Mouse (Mus musculus) natural killer cell, adult 2 months (primary cell): ENCODE results near the gene Kcnab1.

Source experiments
- DNase-seq, 2 experiments: peaks; one replicate each; pipeline ENCODE4 v3.0.0; 2022; ENCODE audit warnings: low spot score in 2 of 2

Kcnab1 gene

DNA sequence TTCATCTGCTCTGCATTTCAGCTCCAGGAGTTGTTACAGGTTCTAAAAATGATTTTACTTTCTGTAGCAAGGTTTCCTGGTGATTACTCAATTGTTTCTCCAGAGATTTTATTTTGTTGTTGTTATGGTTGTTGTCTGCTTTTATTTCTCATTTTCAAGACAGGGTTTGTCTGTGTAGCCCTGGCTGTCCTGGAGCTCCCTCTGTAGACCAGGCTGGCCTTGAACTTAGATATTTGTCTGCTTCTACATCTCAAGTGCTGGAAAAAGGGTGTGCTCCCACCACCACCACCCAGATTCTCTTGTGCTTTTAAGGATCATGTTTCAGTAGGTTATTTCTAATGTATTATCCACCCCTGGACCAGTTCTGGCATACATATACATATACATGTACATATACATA, 207.6 kb downstream of the Kcnab1 start:
- no peak for DNase-seq

DNA sequence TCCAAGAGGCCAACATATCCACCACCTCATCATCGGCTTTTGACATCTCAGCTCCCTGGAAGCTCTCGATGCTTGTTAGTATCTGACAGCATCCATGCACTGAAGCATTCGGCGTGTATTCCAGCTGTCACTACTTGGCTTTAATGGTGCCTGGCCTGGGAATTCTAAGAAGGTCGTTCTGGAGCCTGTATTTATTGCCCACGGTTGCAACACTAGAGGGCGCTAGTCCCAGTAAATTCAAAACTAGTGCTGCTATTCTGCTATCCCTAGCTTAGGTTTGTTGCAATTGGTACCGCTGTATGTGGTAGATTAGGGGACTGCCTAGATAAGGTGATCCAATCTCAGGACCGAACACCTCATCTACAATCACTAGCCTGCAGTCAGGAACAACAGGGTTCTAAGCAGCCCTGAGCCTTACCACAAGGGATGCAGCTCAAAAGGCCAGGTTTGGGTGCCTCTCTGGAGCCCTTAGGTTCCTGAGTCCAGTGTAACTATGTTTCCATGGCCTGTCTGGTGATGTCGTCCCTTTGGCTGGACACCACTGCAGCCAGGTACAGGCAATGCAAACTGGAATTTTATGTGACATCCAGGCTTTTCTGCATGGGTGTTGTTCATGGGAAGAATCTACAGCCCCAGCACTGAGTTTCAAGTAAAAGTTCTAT, 208.8 kb downstream of the Kcnab1 start:
- peak in 1 of 2 experiments; percentile 26 for DNase-seq

DNA sequence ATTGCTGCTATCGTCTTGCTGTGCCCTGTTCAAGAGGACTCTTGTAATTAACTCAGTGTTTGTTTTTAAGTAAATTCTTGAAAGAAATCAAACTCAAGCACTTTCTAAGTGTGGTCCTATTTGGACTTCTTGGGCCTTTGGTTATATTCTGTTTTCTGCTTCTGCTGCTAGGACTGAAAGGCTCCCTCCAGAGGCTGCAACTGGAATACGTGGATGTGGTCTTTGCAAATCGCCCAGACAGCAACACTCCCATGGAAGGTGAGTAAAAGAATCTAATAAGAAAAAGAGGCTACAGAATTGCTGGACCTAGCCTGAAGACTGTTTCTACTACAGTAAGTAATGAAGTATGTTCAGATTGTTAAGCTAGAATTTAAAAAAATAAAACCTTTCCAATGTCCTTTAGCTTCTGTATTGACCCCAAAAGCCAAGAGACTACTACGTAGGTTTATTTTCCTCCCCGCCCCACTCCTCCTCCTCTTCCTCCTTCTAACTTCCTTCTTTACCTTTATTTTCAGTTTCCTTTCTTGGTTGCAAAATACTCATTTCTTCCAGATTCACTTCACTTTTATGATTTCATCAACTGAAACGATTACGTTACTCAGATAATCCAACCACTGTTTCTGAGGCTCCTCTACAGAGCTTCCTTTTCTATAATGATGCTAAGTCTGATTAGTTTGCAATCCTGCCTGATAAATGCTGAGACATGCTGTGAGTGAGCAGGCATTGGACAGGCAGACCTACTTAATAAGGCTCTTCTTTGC, 210.2 kb downstream of the Kcnab1 start:
- DNase-seq, result peak in 1 of 2 experiments; percentile 15

- no peak for DNase-seq
Measured at GRCm38 (mm10) chr3:65320990-65321389, 211.8 kb downstream of the Kcnab1 start.

DNA sequence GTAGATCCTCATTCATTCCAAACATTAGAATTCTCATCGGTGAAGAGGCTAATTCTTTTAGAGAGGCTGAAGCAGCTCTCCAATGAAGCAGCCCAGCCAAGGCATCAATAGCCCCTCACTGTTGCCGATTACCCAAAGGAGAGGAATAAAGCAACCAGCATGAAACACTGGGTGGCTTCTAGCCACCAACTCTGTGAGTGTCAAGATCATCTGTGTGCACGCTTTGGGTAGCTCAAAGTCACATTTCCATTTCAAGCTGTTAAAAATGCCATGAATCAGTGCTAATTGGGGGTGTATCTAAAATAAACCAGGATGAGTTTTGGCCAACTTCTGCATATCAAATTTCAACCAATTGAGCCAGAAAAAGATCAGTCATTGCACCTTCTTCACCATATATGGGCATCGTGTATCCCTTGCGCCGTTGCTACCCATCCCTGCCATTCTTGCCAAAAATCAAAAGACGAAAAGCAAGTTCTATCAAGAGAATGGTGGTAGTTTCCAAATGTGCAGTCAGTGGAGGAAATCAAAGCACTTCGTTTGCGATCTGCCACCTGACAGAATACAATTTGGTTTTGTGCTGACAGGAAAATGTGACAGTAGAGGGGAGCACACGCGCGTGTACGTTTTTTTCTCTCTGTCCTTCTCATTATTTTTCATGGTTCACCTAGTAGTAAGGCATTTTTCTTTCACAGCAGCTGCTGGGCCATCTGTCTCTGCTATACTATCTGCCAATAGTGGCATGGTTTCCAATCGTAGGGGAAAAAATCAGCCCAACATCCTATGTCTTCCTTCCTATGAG, 213.0 kb downstream of the Kcnab1 start:
- DNase-seq, result no peak

DNA sequence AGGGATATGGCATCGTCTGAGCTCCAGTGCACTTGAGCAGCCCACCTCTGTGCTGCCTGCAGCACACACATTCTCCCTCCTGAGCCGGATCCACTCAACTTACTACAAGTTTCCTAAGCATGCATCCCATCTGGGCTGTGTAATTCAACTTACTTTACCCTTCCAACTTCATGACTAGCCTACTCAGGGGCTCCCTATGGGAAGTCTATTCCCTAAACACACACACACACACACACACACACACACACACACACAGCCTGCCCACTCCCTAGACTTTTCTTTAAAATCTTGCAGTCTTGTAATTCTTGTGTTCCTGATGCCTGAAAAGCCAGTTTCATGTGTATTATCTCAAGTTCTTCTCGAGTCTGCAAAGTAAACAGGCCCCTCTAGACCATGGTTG, 216.1 kb downstream of the Kcnab1 start:
- DNase-seq, result no peak

GRCm38 (mm10) chr3:65328814-65329213, 219.6 kb downstream of the Kcnab1 start:
- DNase-seq, result no peak

GRCm38 (mm10) chr3:65337835-65338464, 228.8 kb downstream of the Kcnab1 start:
- no peak for DNase-seq

DNA sequence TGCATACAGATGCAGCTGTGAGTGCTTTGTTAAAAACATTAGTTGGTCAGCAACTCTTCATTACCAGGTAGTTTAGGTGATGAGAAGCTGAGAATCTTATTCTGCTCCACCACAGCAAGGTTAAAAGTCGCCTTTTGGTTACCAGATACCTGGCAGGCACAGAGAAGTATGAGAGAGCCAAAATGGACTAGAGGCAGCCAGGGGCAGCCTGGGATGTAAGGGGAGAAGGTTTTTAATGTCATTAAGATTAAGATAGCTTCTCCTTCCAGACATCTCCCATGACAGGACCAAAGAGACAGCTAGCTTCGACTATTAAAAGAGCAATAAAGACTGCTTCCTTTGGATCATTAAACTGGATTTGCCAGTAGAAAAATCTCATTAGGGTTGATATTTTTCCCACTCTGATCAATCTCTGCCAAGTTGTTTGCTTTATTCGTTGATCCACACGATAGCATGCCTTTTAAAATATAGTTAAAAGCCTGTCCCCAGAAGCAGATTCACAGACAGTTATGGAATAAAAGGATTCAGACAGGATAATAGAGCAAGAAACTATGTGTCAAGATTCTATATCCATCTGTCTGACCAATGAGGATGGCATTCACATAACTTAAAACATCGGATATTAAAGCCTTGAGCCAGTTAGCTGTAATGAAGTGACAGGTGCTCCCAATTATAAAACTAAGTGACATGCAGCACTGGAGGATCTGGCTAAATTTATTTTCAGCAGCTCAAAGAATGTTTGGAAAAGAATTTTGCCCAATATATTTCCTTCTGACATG, 231.2 kb downstream of the Kcnab1 start:
- no peak for DNase-seq

DNA sequence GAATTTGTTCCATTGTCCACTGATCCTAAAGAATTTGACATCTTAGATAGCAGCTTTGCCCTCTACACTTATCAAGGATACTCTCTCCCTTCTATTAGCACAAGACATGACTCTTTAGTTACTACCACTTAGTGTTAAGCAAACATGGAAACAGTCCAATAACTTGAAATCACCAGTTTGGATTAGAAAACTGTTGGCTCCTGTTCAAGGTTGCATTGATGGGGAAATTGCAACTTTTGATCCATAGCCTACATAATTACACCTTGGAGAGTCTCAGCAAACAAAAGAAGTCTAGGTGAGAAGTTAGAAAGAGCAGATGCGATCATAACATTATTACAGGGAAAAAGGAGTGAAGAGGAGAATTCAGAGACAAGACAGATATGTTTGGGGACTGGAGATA, 237.0 kb downstream of the Kcnab1 start:
- no peak for DNase-seq

- peak; percentile 27 to 28 for DNase-seq
Measured at GRCm38 (mm10) chr3:65352278-65353127, 243.3 kb downstream of the Kcnab1 start.

- no peak for DNase-seq
Measured at GRCm38 (mm10) chr3:65353263-65354037, 244.3 kb downstream of the Kcnab1 start.

GRCm38 (mm10) chr3:65355479-65355878, 246.3 kb downstream of the Kcnab1 start:
- DNase-seq, result no peak

DNA sequence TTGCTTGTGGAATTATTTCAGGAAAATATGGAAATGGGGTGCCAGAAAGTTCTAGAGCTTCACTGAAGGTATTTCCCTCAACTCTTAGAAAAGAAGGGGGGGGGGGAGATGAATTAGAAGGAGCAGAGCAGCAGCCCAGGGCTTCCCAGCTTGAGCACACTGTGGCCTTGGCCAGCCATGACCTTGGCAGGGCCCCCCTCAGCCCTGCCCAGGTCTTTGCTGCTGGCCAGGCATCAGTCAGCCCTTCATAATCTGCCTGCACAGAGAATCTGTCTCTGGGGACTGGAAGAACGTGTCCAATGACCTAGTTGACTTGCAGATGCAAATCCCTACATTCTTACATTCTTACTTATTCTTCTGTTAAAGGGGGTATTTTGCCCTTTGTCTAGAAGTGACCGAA, 249.1 kb downstream of the Kcnab1 start:
- DNase-seq, result no peak

- DNase-seq, result no peak
Measured at GRCm38 (mm10) chr3:65358841-65359240, 249.7 kb downstream of the Kcnab1 start.

DNA sequence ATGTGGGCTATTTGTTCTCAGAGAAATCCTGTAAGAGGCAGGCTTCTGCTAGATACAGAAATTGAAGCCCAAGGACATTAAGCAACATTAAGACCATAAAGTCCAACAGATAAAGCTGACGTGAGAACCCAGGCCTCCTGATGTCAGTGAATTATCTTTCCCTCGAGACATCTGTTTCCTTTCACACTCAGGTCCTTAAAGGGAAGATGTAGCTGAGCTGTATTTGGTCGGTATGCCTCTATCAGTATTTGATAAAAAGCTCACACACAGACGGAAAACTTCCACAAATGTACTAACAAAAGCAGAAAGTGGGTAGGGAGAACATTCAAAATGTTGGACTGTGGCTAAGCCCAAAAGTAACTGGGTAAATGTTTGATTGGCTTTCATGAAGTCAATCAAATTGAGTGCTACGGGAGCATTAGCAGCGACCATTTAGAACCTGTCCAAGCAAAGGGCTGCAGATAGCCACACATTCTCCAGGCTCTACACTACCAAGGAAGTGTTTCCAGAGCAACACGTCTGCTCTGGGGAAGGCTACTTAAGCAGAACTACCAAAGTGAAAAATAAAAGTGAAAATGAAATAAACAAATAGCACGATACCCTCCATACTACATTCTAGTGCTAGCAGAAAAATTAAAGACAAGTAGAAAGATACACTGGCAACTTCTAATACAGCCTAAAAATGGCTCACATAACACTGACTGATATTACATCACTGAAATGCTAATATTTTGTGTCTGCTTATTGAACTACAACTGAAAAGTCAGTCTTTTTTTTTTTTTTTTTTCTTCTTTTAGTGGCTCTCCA, 251.2 kb downstream of the Kcnab1 start:
- DNase-seq, result no peak

DNA sequence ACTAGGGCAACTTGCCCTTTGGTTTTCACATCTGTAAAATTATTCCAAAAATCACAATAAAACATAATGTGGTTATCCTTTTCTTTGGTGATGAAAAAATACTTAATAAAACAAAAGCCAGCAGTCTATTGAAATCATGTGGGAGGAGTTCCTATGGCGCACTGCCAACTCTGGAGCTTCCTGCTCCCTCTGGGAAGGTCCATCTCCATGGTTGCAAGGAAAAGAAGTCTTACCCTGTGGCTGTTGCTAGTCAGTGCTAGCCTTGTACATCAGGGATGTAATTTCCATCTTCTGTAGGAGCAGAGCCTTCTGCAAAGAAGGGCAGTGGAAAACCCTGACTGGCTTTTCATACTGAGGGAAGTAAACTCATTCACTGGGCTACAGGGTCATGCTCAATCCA, 254.3 kb downstream of the Kcnab1 start:
- no peak for DNase-seq

- DNase-seq, result no peak
Measured at GRCm38 (mm10) chr3:65365184-65365583, 256.0 kb downstream of the Kcnab1 start.
